Mouse (Mus musculus): ENCODE results near the gene Tekt4. TPM values are rescaled to one million over a fixed set of nuclear protein-coding genes. Genes with fewer than 3 reads are reported as not detected.

The Tekt4 gene
- polyA plus RNA-seq, 1 experiment from 2014 or later, result not detected

Other genes starting within 250 kb of the Tekt4 start
- 36.1 and 41.5 TPM in 2 replicates for gene Gnptg, start 214.5 kb upstream of the Tekt4 start, polyA plus RNA-seq (2016; fragmentation: Nextera tagmentation; extraction: Ambion mirVana)
- 75.4 and 78.6 TPM in 2 replicates for gene Tsr3, start 214.4 kb upstream of the Tekt4 start, polyA plus RNA-seq (2016; fragmentation: Nextera tagmentation; extraction: Ambion mirVana)
- 0.67 and 0.94 TPM in 2 replicates for gene Baiap3, start 198.3 kb upstream of the Tekt4 start, polyA plus RNA-seq (2016; fragmentation: Nextera tagmentation; extraction: Ambion mirVana)
- gene Ube2i, start 180.0 kb upstream of the Tekt4 start, polyA plus RNA-seq (2016; fragmentation: Nextera tagmentation; extraction: Ambion mirVana), result 952 and 961 TPM in 2 replicates
- gene Prss34, start 156.2 kb upstream of the Tekt4 start, polyA plus RNA-seq (2016; fragmentation: Nextera tagmentation; extraction: Ambion mirVana), result not detected in 2 replicates
- gene Prss28, start 146.0 kb upstream of the Tekt4 start, polyA plus RNA-seq (2016; fragmentation: Nextera tagmentation; extraction: Ambion mirVana), result not detected in 2 replicates
- gene Prss29, start 136.0 kb upstream of the Tekt4 start, polyA plus RNA-seq (2016; fragmentation: Nextera tagmentation; extraction: Ambion mirVana), result not detected in 2 replicates
- gene Tpsab1, start 109.1 kb upstream of the Tekt4 start, polyA plus RNA-seq (2016; fragmentation: Nextera tagmentation; extraction: Ambion mirVana), result not detected in 2 replicates
- gene Tpsb2, start 88.3 kb upstream of the Tekt4 start, polyA plus RNA-seq (2016; fragmentation: Nextera tagmentation; extraction: Ambion mirVana), result not detected in 2 replicates
- not detected in 2 replicates for gene Tpsg1, start 85.3 kb upstream of the Tekt4 start, polyA plus RNA-seq (2016; fragmentation: Nextera tagmentation; extraction: Ambion mirVana)
- 2.9 and 3.3 TPM in 2 replicates for gene Cacna1h, start 20.8 kb upstream of the Tekt4 start, polyA plus RNA-seq (2016; fragmentation: Nextera tagmentation; extraction: Ambion mirVana)
- gene Sstr5, start 42.7 kb downstream of the Tekt4 start, polyA plus RNA-seq (2016; fragmentation: Nextera tagmentation; extraction: Ambion mirVana), result 0.13 and 0.21 TPM in 2 replicates
- 12.5 and 13.1 TPM in 2 replicates for gene Sox8, start 116.1 kb downstream of the Tekt4 start, polyA plus RNA-seq (2016; fragmentation: Nextera tagmentation; extraction: Ambion mirVana)
- gene Lmf1, start 124.5 kb downstream of the Tekt4 start, polyA plus RNA-seq (2016; fragmentation: Nextera tagmentation; extraction: Ambion mirVana), result 26.3 and 26.6 TPM in 2 replicates

Data from embryonic facial prominence, embryonic 10.5 days (tissue).